Mouse (Mus musculus): ENCODE data around the gene Zfhx3.

The Zfhx3 gene

GRCm38 (mm10) chr8:108740443-108740842 is 798.0 kb downstream of the Zfhx3 start:
- DNase-seq (ENCODE audit: low read depth in 2 of 2, low spot score in 2 of 2), result no peak

GRCm38 (mm10) chr8:108741651-108742050 is 799.2 kb downstream of the Zfhx3 start:
- no peak for DNase-seq (ENCODE audit: low read depth in 2 of 2, low spot score in 2 of 2)

- DNase-seq (ENCODE audit: low read depth in 2 of 2, low spot score in 2 of 2), result no peak
These were observed 800.0 kb downstream of the Zfhx3 start for GRCm38 (mm10) chr8:108742465-108742864.

DNA sequence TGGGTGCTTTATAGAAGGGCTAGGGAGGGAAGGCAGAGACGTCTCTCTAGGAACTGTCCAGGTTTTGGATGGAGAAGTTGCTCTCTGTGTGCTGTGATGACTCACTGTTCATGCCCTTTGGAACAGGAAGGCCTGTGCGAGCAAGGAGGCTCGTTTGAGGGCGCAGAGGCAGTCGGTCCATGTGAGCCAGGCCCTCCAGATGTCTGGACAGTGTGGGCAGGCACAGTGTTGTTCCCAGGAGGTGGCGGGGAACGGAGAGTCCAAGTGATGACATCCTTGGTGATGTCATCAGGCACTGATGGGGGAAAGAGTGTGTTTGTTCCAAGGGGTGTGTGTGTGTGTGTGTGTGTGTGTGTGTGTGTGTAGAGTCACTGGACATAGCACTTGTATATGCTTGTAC is 800.8 kb downstream of the Zfhx3 start:
- DNase-seq (ENCODE audit: low read depth in 2 of 2, low spot score in 2 of 2), result no peak

DNA sequence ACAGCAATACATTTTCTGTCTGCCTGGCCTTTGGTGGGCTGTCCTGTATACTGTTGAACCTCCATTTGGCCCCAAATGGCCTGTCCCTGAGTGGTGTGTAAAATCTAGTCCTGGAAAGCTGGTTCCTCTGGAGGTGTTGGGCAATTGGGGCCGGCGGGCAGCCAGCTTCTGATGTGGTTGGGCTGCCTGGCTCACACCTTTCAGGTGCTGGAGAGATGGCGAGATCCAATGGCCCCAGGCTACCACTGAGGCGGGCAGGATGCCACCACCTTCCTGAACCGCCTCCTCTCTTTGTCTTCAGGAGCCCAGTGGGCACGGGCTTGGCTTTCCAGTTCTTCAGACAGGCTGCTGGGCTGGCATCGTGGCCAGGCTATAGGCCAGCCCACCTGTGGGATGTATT is 803.1 kb downstream of the Zfhx3 start:
- DNase-seq (ENCODE audit: low read depth in 2 of 2, low spot score in 2 of 2), result no peak

GRCm38 (mm10) chr8:108748095-108748494 is 805.7 kb downstream of the Zfhx3 start:
- no peak for DNase-seq (ENCODE audit: low read depth in 2 of 2, low spot score in 2 of 2)

GRCm38 (mm10) chr8:108748851-108749376 is 806.5 kb downstream of the Zfhx3 start:
- DNase-seq (ENCODE audit: low read depth in 2 of 2, low spot score in 2 of 2), result no peak

DNA sequence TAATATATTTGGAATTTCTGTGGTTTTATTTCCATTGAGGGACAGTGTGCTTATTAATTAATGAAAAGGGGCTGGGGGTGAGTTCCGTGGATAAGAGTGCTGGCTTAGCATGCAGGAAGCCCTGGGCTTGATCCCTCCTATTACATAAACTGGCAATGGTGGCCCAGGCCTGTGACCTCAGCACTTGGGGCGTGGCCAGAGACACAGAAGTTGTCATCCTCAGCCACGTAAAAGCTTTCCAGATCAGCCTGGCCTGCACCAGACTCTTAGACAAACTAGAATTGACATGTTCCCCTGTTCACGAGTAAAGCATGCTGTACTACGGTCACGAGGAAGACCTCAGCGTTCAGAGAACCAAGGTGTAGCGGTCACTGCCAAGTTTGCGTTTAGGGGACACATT is 808.4 kb downstream of the Zfhx3 start:
- DNase-seq (ENCODE audit: low read depth in 2 of 2, low spot score in 2 of 2), result no peak

GRCm38 (mm10) chr8:108754556-108754955 is 812.1 kb downstream of the Zfhx3 start:
- no peak for DNase-seq (ENCODE audit: low read depth in 2 of 2, low spot score in 2 of 2)

DNA sequence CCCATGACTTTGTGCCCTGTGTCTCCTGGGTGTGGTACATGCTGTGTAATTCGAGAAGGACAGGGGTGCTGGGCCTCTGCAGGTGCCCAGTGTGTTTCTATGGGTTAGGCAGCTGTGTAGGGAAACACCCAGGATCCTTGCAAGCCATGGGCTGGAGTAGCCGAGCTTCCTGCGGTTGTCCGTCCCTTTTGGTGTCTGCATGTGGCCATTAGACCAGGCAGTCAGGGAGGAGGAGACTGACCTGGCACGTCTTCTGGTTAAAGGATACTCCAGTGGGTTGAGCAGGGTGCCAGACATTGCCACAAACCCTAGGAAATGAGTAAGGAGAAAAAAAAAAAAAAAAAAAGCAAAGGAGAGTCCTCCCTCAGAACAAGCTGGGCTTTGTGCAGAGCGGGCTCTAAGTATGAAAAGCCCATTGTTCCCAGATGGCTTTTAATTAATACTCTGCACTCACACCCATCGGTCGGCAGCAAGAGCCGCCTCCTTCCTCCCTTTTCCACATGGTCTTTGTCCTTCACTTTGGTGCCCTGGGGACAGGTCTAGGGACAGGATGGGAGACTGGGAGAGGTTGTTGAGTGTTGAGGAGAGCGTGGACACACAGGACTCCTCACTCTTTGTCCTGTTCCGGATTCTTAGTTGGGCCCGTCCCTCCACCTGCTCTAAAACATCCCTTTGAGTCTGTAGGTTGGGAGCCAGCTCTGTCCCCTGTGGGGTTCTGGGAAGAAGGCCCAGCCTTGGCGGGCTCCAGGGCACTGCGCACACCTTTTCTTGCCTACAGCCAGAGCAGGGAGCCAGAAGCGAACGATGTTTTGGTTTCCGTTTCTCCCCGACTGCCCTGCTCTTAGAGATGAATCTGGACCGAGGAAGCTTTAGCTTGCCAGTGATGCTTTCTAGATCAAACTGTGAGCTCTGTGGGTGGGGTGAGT is 813.2 kb downstream of the Zfhx3 start:
- no peak for DNase-seq (ENCODE audit: low read depth in 2 of 2, low spot score in 2 of 2)

- DNase-seq (ENCODE audit: low read depth in 2 of 2, low spot score in 2 of 2), result peak; percentile 19 to 56
These were observed 817.3 kb downstream of the Zfhx3 start for GRCm38 (mm10) chr8:108759511-108760330.

DNA sequence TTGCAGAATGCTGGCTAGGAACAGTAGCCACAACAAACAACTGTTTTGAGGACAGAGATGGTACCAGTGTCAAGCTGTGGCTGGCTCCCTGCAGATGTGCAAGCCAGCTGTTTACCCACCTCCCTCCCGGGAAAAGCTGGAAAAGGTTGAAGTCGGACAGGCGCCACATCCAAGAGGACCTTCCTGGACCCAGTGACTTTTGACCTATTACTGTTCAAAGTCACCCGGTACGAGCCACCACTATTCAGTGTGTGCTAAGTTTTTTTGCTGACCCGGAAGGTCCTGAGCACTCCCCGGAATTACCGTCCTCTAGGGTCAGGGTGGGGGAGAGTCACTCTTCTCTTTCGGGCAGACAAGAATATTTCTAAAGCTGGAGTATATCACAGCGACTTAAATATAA is 818.3 kb downstream of the Zfhx3 start:
- no peak for DNase-seq (ENCODE audit: low read depth in 2 of 2, low spot score in 2 of 2)

- no peak for DNase-seq (ENCODE audit: low read depth in 2 of 2, low spot score in 2 of 2)
These were observed 820.1 kb downstream of the Zfhx3 start for GRCm38 (mm10) chr8:108762567-108762966.

DNA sequence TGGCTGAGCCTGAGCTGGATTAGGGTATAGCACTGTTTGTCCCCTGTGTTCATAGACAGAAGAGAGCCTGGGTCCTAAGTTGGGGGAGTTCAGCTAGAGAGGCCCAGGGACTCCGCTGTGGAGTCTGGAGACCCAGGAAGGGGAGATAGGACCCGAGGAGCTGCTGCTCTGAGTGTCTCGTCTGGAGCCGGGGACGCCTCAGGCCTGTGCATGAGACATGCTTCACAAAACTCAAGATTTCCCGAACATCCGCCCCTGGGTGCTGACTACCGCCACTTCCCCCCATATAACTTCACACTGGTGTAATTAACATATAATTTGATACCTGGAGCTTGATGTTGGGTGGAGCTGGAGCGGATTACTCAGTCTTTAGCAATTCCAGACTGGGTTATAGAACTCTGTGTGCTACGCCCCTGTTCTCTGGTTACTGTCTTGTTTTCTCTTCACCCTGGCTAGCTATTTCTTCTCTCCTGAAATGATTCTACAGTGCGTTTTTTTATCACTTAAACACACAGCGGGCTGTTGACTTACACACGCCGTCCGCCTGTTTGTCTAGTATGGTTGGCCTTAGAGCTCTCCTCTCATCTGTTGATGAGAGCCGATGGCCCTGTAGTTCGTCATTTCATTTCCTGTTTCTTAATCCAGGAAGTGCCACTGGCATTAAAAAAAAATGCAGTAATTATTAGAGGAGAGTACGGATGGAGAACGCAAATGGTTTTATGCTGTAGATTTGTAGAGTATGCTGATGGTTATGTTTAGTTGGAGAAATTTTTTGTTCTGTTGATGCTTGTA is 822.2 kb downstream of the Zfhx3 start:
- DNase-seq (ENCODE audit: low read depth in 2 of 2, low spot score in 2 of 2), result no peak

- no peak for DNase-seq (ENCODE audit: low read depth in 2 of 2, low spot score in 2 of 2)
These were observed 823.7 kb downstream of the Zfhx3 start for GRCm38 (mm10) chr8:108766102-108766501.

DNA sequence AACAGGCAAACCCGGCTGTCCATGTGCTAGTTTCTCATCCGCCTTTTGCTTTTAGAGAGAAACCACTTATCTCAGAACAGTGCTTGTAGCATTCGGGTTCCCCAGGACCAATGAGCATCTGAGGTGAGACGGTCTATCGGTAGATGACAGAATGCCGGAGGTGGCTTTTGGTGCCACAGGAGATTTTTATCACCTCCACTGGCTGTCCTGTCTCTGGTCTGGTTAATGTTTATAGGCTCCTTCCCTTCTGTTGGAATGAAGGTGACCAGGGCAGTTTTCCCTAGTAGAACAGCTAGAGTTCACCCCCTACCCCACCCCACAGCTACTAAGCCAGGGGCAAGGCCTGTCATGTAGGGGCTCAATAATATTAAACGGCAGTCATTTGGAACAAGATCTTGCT is 825.6 kb downstream of the Zfhx3 start:
- DNase-seq (ENCODE audit: low read depth in 2 of 2, low spot score in 2 of 2), result no peak

DNA sequence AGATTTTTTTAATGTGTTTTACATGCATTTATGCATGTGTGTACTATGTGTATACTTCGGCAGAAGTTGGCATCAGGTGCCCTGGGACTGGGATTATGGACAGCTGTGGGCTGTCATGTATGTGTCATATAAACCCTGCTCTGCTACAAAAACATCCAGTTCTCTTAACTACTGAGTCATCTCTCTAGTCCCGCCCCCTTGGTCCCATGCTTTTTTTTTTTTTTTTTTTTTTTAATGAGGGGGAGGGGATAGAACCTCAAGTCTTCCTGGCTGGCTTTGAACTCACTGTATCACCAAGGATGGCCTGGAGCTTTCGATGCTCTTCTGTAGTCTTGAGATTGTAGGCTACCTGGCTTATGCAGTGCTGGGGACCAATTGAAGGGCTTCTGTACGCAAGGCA is 827.9 kb downstream of the Zfhx3 start:
- no peak for DNase-seq (ENCODE audit: low read depth in 2 of 2, low spot score in 2 of 2)

DNA sequence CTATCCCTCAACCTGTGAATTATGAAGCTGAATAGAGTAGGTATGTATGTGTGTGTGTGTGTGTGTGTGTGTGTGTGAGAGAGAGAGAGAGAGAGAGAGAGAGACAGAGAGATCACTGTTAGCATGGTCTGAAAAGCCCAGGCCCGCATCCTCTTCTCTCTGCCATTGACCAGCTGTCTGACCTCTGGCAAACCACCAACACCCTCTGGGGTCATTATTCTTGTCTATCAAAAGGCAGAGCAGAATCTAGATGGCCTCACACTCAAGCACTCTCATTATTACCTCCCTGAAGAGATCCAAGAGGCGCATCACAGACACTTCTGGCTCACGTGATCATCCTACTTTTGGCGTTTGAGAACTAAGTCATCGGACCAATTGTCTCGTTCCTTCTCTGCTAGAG is 831.0 kb downstream of the Zfhx3 start:
- DNase-seq (ENCODE audit: low read depth in 2 of 2, low spot score in 2 of 2), result no peak

GRCm38 (mm10) chr8:108778063-108778462 is 835.6 kb downstream of the Zfhx3 start:
- no peak for DNase-seq (ENCODE audit: low read depth in 2 of 2, low spot score in 2 of 2)

- DNase-seq (ENCODE audit: low read depth in 2 of 2, low spot score in 2 of 2), result no peak
These were observed 836.1 kb downstream of the Zfhx3 start for GRCm38 (mm10) chr8:108778551-108778950.

DNA sequence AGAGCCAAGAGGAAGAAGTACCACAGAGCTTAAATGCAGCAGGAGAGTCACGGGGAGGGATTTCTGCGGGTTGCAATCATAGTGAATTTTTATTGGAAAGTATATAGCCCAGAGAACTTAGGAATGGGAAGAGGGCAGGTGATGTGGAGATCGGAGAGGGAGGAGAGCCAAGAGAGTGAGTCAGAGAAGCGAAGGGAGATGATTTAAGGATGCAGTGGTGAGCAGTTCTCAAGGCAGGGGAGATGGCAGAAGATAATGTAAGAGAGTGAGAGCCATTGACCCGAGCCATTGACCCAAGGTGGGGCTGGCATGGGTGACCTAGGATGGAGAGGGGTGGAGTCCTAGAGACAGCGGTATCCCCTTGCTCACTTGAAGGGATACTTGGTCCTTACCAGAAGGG is 838.3 kb downstream of the Zfhx3 start:
- no peak for DNase-seq (ENCODE audit: low read depth in 2 of 2, low spot score in 2 of 2)
